Mouse (Mus musculus): ENCODE data around the gene Raly.

Gene Raly

DNA sequence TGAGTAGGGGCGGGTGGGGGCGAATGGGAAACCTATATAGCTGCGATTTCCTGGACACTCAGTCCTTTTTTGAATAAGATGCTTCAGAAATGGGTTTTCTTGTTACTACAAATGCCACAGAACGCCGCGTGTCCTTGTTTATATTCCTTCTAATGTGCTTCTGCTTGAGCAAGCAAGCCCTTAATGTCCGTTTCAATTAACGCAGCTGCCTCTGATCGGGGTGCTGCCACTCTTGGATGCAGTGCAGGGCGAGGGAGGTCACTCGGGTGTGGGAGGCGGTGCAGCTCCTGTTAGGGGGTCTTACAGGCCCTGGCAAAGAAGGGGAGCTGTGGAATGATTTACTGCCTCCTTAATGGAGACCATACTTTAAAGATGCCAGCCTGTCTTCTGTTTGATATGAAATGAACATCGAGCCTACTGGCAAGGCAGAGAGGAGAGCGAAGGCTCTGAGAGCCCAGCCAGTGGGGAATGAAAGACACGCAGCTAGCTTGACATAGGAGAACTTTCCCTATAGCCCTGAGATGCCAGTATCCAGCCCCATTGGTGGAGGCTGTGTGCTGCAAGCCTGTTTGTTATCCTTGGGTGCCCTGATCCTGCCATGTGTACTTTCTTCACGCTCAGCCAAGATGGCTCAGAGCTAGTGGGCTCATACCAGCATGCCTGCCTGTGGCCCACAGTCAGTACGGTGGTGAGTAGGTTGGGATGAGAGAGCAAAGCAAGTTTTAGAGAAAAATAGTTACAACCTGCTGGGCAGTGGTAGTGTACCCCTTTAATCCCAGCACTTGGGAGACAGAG, 7.8 kb upstream of the Raly start:
- DNase-seq (ENCODE audit: low spot score in 2 of 2), result no peak

DNA sequence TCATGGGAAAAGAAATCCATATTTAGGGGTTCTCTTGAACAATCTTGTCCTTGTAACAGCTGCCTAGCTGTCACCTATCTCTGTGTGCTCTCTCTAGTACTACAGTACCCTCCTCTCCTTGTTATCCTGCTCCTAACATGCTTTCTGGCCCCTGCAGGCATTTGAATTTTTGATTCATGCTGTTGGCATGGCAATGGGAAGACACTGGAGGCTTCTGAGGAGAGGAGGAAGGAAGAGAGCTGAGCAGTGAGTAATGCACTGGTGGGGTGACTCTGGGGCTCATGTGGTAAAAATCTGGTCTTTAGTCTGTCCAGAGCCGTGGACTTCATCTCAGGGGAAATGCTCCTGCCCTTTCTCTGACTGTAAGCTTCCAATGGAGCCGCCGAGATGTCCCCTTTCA, 5.6 kb upstream of the Raly start:
- peak in 1 of 2 experiments; percentile 62 for DNase-seq (ENCODE audit: low spot score in 2 of 2)

DNA sequence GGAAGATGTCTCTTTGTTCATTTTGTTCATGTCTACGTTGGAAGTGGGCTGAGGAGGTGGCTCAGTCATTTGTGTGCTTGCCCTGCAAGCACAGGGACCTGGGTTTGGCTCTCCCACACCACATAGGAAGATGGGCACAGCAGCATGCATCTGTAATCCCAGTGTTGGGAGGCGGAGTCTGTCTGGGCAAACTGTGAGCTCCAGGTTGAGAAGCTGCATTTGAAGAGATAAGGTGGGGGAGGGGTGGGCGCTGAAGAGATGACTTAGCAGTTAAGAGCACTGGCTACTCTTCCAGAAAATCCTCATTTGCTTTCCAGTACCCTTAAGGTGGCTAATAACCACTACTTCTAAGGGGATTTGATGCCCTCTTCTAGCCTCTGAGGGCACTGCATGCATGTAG, 4.7 kb upstream of the Raly start:
- DNase-seq (ENCODE audit: low spot score in 2 of 2), result no peak

DNA sequence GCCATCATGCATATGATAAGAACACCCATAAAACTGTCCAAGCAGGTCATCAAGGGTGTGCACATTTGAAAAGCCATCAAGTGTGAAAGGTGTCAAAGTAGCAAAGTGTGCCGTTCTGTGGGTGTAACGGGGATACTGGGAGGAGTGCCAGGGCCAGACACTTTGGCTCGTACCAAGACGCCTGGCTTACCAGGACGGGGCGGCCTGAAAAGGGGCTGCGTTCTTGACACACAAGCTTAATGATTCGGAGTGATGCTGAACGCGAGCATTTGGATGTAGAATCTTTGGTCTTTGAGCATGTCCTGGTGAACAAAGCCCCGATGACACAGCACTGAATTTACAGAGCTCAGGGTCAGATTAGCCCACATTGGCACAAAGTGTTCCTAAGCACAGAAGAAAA, 4.1 kb upstream of the Raly start:
- peak in 1 of 2 experiments; percentile 41 for DNase-seq (ENCODE audit: low spot score in 2 of 2)

DNA sequence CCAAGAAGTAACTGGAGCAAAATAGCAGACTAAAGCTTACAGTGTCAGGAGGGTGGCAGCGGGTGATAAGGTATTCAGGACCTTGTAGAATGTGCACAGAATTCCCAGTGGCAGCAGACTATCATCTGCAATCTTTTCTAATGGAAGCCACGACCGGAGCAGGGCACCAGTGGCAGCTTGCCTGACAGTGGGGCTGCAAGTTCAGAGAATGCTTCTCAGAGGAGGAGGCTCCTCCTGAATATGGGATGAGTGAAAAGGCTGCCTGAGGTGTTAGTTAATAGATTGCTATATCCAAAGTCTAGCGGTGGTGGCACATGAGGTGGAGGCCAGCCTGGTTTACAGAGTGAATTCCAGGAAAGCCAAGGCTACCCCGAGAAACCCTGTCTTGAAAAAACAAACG, 1.5 kb upstream of the Raly start:
- no peak for DNase-seq (ENCODE audit: low spot score in 2 of 2)

DNA sequence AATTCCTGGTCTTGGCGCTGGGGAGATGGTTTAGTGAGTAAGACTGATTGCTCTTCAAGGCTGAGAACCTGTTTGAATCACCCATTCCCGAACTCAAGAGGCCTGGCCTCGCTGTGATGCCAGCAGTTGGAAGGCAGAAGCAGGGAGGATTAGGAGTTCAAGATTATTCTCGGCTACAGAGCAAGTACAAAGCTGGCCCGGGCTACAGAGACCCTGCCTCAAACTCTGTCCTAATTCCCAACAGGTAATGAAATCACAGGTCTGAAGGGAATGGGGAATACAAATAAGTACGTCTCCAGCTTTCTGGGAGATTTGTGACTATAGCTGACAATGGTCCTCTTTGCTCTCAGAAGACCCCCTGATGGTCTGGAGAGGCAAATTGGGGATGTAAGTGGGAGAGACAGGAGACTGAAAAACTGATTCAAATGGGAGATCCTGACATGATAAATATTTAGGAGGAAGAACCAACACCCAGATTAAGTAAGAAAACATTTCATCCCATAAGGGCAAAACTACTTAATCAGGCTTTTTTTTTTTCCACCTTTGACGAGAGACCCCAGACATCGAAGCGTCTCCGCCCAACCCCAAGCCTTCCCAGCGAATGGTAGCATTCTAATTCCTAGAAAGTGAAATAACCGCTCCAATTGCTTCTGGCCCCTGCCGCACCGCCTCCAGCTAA, 780 bp upstream of the Raly start:
- no peak for DNase-seq (ENCODE audit: low spot score in 2 of 2)

DNA sequence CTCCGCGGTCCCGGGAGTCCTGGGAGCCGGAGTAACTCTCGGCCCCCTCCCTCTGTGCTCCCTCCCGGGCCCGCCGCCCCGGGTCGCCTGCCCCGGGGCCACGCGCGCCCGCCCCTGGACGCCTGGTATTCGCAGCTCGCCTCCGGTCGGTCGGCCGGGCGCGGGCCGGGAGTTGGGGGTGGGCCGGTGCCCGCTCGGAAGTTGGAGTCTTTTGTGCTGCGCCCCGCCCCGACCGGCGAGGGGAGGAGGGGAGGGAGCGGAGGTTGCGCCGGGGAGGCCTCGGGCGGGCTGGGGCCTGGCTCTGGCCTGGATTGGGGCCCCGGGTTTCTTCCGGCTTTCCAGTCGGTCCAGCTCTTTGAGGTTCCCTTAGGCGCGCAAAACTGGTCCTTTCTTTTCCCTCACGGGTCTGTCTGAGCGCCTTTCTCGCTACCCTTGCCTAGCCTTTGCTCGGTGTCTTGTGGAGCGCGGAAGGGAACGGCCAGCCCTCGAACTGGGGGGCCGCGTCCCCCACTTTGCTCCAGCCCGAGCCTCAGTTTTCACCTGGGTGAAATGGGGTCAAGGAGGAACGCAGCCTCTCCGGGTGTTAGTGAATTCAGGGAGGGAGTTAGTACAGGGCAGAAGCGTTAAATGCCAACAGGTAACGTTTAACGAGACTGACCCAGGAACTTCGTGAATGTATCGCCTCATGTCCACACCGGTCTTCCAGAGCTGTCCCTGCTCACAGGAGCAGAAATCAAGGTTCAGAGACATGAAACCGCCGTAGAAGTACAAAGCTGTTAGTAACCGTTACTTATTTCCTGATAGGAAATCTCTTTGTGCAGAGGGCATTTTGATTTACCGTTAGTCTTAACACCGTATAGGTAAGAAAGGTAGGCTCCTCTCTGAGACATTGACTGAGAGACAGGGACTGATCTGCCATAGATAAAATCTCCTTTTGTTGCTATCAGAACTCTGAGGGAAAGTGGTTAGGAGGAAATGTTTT, 1.1 kb downstream of the Raly start:
- peak; percentile 70 to 75 for DNase-seq (ENCODE audit: low spot score in 2 of 2)

DNA sequence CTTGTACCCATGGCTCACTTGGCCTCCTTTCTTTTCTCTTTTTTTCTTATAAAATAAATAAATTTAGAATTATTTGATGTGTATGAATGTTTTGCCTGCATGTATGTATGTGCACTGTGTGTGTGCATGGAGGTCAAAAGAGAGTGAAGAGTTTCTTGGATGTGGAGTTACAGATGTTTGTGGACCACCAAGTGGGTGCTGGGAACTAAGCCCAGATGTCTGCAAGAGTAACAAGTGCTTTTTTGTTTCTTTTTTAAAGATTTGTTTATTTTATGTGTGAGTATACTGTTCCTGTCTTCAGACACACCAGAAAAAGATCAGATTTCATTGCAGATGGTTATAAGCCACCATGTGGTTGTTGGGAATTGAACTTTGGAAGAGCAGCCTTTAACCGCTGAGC, 12.5 kb downstream of the Raly start:
- no peak for DNase-seq (ENCODE audit: low spot score in 2 of 2)

DNA sequence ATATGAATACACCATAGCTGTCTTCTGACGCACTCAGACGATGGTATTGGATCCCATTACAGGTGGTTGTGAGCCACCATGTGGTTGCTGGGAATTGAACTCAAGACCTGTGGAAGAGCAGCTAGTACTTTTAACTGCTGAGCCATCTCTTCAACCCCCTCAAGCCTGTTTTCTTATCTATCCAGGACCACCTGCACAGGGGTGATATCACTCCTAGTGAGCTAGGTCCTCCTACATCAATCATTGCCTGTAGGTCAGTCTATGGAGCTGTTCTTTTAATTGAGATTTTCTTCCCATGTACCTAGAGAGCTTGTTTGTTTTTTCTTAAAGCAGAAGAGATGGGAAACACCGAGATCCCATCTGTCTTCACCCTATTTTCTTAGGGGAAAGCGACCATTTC, 12.9 kb downstream of the Raly start:
- no peak for DNase-seq (ENCODE audit: low spot score in 2 of 2)

DNA sequence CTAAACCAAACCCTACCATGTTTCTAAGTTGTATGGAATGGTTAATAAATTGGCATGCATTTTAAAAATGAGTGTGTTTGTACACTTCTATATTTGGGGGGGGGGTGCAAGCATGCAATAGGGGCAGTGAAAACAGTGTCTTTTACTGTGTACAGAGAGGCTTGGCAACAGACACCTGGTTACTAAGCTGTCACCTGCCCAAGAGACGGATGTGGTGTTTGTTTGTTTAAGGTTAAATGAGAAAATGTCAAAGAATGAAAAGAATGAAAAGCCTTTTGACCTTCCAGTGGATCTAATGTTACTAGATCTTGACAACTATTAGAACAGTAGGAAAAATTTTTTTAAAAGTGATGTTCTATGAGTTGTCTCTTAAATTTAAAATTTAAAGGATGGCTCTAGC, 16.8 kb downstream of the Raly start:
- no peak for DNase-seq (ENCODE audit: low spot score in 2 of 2)

DNA sequence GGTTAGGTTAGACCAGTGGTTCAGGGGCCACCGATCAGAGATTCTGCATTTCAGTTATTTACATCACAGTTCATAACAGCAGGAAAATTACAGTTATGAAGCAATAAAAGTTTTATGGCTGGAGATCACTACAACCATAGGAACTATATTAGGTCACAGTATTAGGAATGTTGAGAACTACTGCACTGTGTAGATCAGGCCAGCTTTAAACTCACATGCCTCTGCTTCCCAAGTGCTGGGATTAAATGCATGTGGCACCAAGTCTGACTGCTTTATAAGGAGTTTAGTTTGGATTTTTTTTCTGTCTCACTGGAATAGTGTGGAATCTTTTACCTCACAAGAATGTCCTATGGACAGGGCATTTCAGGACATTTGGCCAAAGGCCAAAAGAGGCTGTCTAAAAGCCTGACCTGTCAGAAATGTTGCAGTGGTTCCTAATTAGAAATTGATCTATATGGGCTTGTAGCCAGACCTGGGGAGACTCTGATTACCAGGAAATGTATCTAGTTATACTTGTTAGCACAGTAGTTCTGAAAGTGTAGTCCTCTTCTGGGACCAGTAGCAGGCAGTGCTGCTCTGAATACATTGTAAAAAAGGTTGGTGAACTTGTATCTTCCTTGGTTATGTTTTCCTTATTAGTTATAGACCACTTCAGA, 18.3 kb downstream of the Raly start:
- no peak for DNase-seq (ENCODE audit: low spot score in 2 of 2)

DNA sequence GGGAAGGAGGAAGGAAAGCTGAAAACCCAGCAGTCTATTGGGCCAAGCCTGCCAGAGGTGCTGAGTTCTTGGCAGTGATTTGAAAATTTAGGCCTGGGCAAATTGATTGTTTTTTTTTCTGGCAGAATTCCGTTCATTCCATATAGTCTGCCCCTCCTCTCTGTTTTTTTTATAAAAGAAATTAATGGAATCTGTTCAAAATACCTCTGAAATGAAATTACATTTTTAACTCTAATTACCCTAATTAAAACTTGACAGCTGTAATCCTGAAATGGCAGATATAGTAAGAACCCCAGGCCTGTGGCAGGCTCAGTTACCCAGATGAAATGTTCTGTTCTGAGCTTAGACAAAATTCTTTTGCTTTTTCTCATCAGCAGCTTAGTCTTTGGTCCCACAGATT, 19.9 kb downstream of the Raly start:
- no peak for DNase-seq (ENCODE audit: low spot score in 2 of 2)

DNA sequence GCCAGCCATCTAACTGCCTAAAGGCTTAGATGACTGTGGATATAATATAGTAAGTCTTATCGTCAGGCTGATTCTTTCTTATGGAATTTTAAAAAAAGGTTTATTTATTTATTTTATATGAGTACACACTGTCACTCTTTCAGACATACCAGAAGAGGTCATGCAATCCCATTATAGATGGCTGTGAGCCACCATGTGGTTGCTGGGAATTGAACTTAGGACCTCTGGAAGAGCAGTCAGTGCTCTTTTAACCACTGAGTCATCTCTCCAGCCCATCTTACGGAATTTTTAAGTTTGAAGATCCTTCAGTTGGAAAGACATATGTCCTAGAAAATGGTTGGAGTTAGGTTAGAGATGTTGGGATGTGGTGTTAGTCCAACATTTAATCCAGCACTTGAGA, 22.5 kb downstream of the Raly start:
- no peak for DNase-seq (ENCODE audit: low spot score in 2 of 2)

DNA sequence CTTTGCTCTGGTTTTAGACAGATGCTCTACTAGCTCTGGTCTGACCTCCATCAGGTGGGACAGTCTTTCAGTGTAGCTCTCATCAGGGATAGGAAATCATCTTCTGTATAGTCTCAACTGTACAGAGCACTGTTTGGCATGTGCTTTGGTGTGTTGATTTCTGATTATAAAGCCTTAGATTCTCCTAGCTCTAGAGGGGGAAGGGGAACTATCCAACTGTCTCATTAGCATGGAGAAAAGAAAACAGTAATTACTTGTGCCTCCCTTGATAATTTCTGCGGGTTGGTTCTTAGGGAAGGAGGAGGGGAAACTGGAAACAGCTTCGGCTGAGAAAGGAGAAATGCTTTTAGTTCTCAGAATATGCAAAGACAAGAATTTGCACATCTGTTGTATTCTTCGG, 26.2 kb downstream of the Raly start:
- DNase-seq (ENCODE audit: low spot score in 2 of 2), result no peak

DNA sequence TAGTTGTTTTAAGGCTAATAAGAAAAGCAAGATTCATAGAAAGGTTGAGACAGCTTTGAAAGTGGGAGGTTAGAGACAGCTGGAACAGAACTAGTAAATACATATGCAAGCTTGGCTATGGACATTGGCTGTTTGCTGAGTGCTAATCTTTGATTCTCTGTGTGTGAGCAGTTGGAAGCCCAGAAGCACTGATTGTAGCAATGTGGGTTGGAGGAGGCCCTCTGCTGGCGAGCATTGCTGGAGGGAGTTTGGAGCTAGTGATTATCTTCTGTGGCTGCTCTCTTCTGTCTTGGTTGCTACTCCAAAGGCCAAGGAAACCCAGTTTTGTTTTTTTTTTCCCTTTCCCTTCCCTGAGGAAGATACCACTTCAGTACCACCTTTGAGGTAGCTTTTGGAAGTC, 26.9 kb downstream of the Raly start:
- peak; percentile 67 to 75 for DNase-seq (ENCODE audit: low spot score in 2 of 2)

DNA sequence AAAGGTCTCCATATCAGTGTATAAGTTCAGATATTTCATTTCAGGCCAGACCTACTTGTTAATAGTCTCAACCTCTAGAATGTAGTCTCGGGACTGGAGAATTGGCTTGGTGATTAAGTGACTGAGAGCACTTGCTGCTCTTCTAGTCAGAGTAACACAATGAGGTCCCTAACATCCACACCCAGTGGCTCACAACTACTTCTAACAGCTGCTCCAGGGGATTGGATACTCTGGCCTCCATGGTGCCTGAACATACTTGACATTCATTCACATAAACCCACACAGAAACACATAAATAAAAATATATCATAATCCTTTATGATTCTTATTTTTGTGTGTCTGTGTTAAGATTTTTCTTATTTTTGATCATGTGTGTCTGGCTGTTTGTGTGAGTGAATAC, 27.7 kb downstream of the Raly start:
- DNase-seq (ENCODE audit: low spot score in 2 of 2), result no peak

DNA sequence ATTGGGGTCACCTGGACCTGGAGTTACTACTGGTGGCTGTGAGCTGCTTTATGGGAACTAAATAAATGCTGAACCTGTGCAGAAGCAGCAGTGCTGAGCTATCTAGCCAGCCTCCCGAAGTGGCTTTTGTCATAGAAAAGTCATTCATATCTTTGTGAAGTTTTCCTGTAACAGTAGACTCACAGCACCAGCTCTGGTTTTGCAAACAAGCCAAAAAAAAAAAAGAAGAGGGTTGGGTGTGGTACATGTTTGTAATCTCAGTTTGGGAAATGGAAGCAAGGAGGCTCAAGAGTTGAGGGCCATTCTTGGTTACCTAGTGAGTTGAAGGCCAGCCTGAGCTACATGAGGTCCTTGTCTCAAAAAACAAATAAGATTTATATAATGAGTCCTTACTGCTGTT, 29.4 kb downstream of the Raly start:
- DNase-seq (ENCODE audit: low spot score in 2 of 2), result no peak

DNA sequence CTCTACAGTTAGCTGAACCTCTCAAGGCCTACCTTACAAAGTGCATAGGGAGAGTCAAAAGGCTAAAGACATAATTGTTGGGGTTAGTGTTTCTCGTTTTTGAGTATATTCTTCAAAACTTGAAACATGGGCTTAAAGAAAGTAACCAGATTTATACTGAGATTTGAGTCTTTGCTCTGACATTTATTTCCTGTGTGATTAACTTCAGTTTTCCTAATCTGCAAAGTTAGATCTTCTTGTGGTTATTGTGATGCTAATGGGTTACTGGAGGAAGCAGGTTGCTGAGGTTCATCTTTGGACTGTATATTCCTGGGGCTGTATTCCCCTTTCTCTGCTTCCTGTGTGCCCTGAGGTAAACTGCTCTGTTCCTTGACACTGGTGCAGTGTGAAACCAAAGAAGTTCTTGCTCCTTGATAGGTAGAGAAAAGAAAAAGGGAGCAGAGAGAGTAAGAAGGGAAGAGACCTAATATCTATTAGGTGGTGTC, 35.2 kb downstream of the Raly start:
- DNase-seq (ENCODE audit: low spot score in 2 of 2), result no peak

DNA sequence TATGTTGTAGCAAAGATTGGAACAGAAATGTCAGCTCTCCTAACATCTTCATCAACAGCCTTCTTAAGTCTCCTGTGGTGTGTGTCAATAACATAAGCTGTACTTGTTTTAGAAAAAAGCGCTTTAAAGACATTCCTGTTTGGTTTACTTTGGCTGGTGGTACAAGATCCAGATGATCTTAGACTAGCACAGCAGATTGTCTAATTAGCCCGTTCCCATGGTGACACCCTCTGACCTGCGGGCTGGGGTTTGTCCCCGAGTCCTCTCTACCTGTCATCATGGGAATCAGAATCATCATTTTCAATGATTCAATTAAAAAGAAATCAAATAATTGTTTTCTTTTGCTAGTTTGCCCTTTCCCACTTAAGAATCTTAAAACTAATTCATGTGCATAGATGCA, 36.6 kb downstream of the Raly start:
- DNase-seq (ENCODE audit: low spot score in 2 of 2), result no peak

DNA sequence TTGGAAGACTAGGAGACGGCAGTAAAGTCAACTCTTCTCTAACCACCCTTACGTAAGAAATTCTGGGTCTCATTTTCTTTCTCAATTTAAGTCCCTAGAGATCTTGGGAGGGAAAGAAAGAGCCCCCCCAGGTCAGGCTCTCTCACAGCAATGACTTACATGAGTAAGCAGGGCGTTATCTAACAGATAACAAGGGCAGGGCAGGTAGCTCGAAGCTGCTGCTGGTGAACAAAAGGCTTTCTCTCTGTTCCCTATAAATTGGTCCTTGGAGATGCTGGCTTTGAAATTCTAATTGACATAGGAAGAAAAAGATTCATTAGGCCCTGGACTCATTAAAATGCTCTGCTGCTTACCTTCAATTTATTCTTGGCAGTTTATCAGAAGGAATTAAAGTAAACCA, 41.6 kb downstream of the Raly start:
- no peak for DNase-seq (ENCODE audit: low spot score in 2 of 2)

DNA sequence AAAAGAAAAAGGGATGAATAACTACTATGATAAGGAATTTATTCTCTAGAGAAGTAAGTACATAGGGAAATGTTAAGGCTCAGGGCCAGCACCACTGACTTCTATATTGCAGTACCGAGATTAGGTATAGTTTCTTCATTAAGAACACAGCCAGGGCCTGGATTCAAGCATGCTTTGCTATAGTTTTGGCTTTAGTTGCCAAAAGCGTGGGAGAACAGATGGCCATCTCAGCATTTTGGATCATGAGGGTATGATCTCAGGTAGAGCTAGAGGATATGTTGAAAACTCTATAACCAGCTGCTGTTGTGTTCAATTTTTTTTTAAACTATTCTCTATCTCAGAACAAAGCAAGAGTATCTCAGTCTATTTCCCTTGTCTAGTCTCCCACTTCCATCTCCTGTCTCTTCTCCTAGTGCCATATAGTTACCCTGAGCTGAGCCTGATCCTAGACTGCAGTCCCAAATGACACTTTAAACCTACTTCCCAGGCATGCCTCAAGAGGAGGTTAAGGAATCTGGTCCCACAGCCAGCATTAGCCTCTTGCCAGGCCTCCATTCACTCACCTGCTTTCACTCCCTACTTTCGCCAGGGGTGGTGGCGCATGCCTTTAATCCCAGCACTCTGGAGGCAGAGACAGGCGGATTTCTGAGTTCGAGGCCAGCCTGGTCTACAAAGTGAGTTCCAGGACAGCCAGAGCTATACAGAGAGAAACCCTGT, 43.4 kb downstream of the Raly start:
- no peak for DNase-seq (ENCODE audit: low spot score in 2 of 2)

All from right cerebral cortex, postnatal 10 days (tissue).